Mouse (Mus musculus) mouse embryonic stem cell (cell line): ENCODE measurements around the gene Rtl9.

Source experiments
- in situ Hi-C, 2 experiments: fragments of 300-500 bp; cut with MboI; formaldehyde crosslinking; loops; 1 replicate in 1 of 2; 3 replicates in 1 of 2; pipeline ENCODE4 v1.14.3; 2019 to 2020; ENCODE audit warnings: low sequenced_read_pairs in 2 of 2, low pct_unique_long_range_greater_than_20kb in 1 of 2, mixed read lengths in 1 of 2; ENCODE audit not compliant: unreplicated experiment in 1 of 2

Gene Rtl9

GRCm38 (mm10) chrX:143099044-143099754 is at the start of gene Rtl9:
Gene Rtl9, plus strand, starts transcription at chrX:143099594.
- in situ Hi-C loops = loop anchor here (10.0 kb wide), 3 partner anchors 176 to 356 kb away; no protein-coding TSS in a partner anchor

GRCm38 (mm10) chrX:143051478-143051877 is 47.9 kb upstream of the Rtl9 start:
- in situ Hi-C loops = loop anchor here (5.0 kb wide), 1 partner anchor 229 kb away; no protein-coding TSS in a partner anchor

- in situ Hi-C loops = loop anchor here (5.0 kb wide), 1 partner anchor 230 kb away; no protein-coding TSS in a partner anchor
Measured at GRCm38 (mm10) chrX:143051921-143052320, 47.5 kb upstream of the Rtl9 start.

GRCm38 (mm10) chrX:143058829-143059228 is 40.6 kb upstream of the Rtl9 start:
- in situ Hi-C loops = no loop called here

GRCm38 (mm10) chrX:143062641-143063355 is 36.6 kb upstream of the Rtl9 start:
- in situ Hi-C loops = no loop called here

- in situ Hi-C loops = no loop called here
Measured at GRCm38 (mm10) chrX:143063780-143064179, 35.6 kb upstream of the Rtl9 start.

GRCm38 (mm10) chrX:143064288-143064687 is 35.1 kb upstream of the Rtl9 start:
- in situ Hi-C loops = no loop called here

GRCm38 (mm10) chrX:143066320-143067114 is 32.9 kb upstream of the Rtl9 start:
- in situ Hi-C loops = no loop called here

GRCm38 (mm10) chrX:143067115-143067514 is 32.3 kb upstream of the Rtl9 start:
- in situ Hi-C loops = no loop called here

- in situ Hi-C loops = no loop called here
Measured at GRCm38 (mm10) chrX:143067576-143067975, 31.8 kb upstream of the Rtl9 start.

- in situ Hi-C loops = no loop called here
Measured at GRCm38 (mm10) chrX:143080458-143081336, 18.7 kb upstream of the Rtl9 start.

- in situ Hi-C loops = no loop called here
Measured at GRCm38 (mm10) chrX:143082732-143083131, 16.7 kb upstream of the Rtl9 start.

- in situ Hi-C loops = no loop called here
Measured at GRCm38 (mm10) chrX:143088225-143088624, 11.2 kb upstream of the Rtl9 start.

- in situ Hi-C loops = loop anchor here (10.0 kb wide), 3 partner anchors 184 to 364 kb away; no protein-coding TSS in a partner anchor
Measured at GRCm38 (mm10) chrX:143090904-143091588, 8.3 kb upstream of the Rtl9 start.

GRCm38 (mm10) chrX:143097551-143097950 is 1.8 kb upstream of the Rtl9 start:
- in situ Hi-C loops = loop anchor here (10.0 kb wide), 3 partner anchors 177 to 357 kb away; no protein-coding TSS in a partner anchor

GRCm38 (mm10) chrX:143103146-143103545 is 3.8 kb downstream of the Rtl9 start:
- in situ Hi-C loops = no loop called here

GRCm38 (mm10) chrX:143105866-143106265 is 6.5 kb downstream of the Rtl9 start:
- in situ Hi-C loops = no loop called here
